Mouse (Mus musculus) lung, postnatal 14 days (tissue): ENCODE results near the gene Stk32b.

ENCODE experiments used
- DNase-seq: peaks from one replicate; pipeline ENCODE4 v3.0.0; 2021

Stk32b gene

GRCm38 (mm10) chr5:37657741-37658140 is 59.2 kb downstream of the Stk32b start:
- no peak for DNase-seq

GRCm38 (mm10) chr5:37655208-37655607 is 61.8 kb downstream of the Stk32b start:
- DNase-seq, result no peak

GRCm38 (mm10) chr5:37650681-37651211 is 66.2 kb downstream of the Stk32b start:
- DNase-seq, result no peak

- no peak for DNase-seq
Measured at GRCm38 (mm10) chr5:37650089-37650601, 66.8 kb downstream of the Stk32b start.

GRCm38 (mm10) chr5:37644082-37644481 is 72.9 kb downstream of the Stk32b start:
- DNase-seq, result no peak

GRCm38 (mm10) chr5:37642486-37642885 is 74.5 kb downstream of the Stk32b start:
- no peak for DNase-seq

- DNase-seq, result no peak
Measured at GRCm38 (mm10) chr5:37634791-37635190, 82.2 kb downstream of the Stk32b start.

- no peak for DNase-seq
Measured at GRCm38 (mm10) chr5:37627437-37628163, 89.4 kb downstream of the Stk32b start.

GRCm38 (mm10) chr5:37611874-37612273 is 105.1 kb downstream of the Stk32b start:
- DNase-seq, result no peak

- no peak for DNase-seq
Measured at GRCm38 (mm10) chr5:37599566-37599965, 117.4 kb downstream of the Stk32b start.

GRCm38 (mm10) chr5:37598271-37598670 is 118.7 kb downstream of the Stk32b start:
- DNase-seq, result no peak

GRCm38 (mm10) chr5:37592411-37592810 is 124.6 kb downstream of the Stk32b start:
- no peak for DNase-seq

GRCm38 (mm10) chr5:37587861-37588260 is 129.1 kb downstream of the Stk32b start:
- no peak for DNase-seq

- DNase-seq, result no peak
Measured at GRCm38 (mm10) chr5:37586071-37586470, 130.9 kb downstream of the Stk32b start.

GRCm38 (mm10) chr5:37575427-37575826 is 141.5 kb downstream of the Stk32b start:
- DNase-seq, result no peak

GRCm38 (mm10) chr5:37557274-37557815 is 159.6 kb downstream of the Stk32b start:
- DNase-seq, result no peak

GRCm38 (mm10) chr5:37554231-37554630 is 162.7 kb downstream of the Stk32b start:
- DNase-seq, result no peak

GRCm38 (mm10) chr5:37551649-37552048 is 165.3 kb downstream of the Stk32b start:
- no peak for DNase-seq

- DNase-seq, result no peak
Measured at GRCm38 (mm10) chr5:37535726-37536293, 181.2 kb downstream of the Stk32b start.

- DNase-seq, result no peak
Measured at GRCm38 (mm10) chr5:37535227-37535626, 181.7 kb downstream of the Stk32b start.

- DNase-seq, result no peak
Measured at GRCm38 (mm10) chr5:37525363-37525762, 191.6 kb downstream of the Stk32b start.

- no peak for DNase-seq
Measured at GRCm38 (mm10) chr5:37520441-37520840, 196.5 kb downstream of the Stk32b start.

- no peak for DNase-seq
Measured at GRCm38 (mm10) chr5:37512479-37512878, 204.5 kb downstream of the Stk32b start.
